Mouse (Mus musculus) R1 (cell line): Measurements from ENCODE around the gene Il21.

Experiments
- DNase-seq: peaks from one replicate; pipeline ENCODE4 v3.0.0-alpha.2; 2018; ENCODE audit warnings: low read depth, low spot score

The Il21 gene

DNA sequence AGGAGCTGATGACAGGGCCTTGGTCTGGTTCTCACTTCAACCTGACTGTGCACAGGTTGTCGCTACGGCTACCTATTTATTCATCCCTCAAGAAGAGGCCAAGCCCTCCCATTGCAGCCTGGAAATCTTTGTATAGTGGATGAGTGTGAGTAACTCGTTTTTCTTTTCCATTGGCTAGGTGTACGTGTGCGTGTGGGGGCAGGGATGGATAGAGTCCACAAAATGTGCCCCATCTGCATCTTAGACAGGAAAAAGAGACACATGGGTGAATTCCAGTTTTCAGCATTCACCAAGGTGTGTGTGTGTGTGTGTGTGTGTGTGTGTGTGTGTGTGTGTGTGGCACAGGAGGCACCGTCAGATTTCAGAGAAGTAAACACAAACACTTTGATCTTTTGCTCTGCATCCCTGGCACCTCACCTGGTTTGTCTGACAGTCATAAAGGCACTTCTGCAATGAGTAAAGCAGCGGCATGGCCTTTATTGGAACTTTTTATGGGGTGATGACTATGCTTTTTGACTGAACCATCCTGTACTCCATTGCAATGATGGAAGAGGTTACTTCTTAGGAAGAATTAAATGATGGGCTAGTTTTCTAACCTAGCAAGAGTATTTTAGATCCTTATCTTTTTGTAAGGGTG, at the start of gene Il21:
Gene Il21, minus strand, starts transcription at position 51 of the 637 bp plus-strand sequence.
- no peak for DNase-seq

DNA sequence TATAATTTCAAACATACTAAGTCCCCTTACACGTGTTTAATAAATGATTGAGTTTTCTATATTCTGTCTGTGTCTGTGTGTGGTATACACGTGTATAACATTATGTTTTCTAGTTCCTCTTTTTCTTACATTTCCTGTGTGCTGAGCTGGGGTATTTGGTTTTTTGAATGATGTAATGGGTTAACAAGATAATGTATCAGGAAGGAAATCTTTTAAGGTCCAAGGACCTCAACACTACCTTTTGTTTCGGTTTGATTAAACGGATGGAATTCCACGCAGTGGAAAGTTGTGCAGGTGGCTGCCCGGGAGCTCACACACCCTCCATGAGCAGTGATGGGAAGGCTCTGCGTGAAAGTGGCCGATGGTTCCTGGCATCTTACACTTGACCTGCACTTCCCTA, 48.4 kb upstream of the Il21 start:
- no peak for DNase-seq

GRCm38 (mm10) chr3:37280221-37280620, 47.8 kb upstream of the Il21 start:
- DNase-seq = no peak

GRCm38 (mm10) chr3:37274661-37275060, 42.2 kb upstream of the Il21 start:
- no peak for DNase-seq

- no peak for DNase-seq
These were observed 40.7 kb upstream of the Il21 start for GRCm38 (mm10) chr3:37273092-37273491.

DNA sequence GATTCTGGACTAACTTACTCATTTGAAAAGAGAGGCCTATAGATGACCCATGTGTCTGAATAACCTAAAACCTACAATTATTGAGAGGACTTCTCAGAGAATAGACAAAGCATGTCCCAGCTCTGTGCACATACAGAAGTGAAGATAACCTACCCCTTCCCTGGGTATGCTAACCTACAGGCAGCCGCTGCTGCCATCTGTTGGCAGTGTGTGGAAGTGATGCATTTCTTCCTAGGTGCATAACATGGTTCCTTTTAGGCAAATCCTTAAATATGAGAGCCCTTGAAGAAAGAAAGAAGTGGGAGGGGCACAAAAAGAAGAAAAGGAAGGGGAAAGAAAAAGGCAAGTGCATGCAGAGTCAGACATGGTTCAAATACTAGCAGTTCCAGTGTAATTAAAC, 38.8 kb upstream of the Il21 start:
- DNase-seq = peak; percentile 46

GRCm38 (mm10) chr3:37269926-37270325, 37.5 kb upstream of the Il21 start:
- DNase-seq = no peak

DNA sequence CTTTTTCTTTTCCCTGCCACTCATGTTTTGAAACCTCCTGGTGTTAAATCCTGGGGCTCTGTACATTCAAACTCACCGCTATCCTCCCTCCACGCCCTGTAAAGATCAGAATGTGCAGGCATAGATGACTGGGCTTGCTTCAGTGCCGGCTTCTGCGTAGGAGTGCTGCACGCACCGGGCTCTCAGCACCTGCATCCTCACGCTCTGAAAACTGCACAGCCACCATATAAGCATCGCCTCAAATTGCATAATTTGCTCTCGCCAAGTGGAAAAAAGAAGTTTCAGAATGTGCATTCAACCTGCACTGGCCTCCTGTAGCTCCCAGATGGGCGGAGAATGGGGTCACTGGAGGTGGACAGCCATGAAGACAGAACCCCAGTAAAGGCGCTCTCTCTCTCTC, 35.9 kb upstream of the Il21 start:
- DNase-seq = no peak

GRCm38 (mm10) chr3:37259331-37259999, 27.0 kb upstream of the Il21 start:
- no peak for DNase-seq

DNA sequence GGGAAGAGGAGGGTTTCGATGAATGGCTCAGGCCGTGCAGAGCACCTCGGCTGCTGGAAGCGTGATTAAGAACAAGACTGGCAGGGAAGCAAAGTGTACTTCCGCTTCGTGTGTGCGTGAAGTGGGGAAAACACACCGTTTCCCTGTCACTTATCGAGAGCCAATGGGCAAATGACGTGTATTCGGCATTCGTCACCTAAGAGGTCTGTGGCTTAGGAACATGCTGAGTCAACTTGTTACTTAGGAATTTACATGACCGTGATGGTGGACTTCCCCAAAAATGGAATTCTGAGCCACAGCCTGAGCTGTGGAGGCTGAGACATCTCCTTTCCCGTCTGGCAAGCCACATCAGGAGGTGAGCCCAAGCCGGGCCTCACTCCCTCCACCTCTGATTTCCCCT, 25.3 kb upstream of the Il21 start:
- no peak for DNase-seq

DNA sequence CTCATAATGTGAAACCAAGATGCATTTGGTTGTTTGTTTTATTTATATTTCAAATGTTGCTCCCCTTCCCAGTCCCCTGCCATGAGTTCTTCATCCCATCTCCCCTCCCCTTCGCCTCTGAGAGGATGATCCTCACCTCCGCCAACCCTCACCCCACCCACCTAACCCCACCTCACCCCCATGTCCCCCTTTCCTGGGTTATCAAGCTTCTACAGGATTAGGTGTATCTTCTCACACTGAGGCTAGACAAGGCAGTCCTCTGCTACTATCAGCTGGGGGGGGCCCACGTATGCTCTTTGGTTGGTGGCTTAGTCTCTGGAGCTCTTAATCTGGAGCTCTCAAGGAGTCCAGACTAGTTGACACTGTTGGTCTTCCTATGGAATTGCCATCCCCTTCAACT, 18.5 kb upstream of the Il21 start:
- no peak for DNase-seq

- DNase-seq = no peak
These were observed 2.6 kb upstream of the Il21 start for GRCm38 (mm10) chr3:37235025-37235424.

GRCm38 (mm10) chr3:37231153-37231552, 1.3 kb downstream of the Il21 start:
- DNase-seq = no peak

- no peak for DNase-seq
These were observed 3.2 kb downstream of the Il21 start for GRCm38 (mm10) chr3:37229082-37229829.

GRCm38 (mm10) chr3:37225124-37225523, 7.3 kb downstream of the Il21 start:
- no peak for DNase-seq

DNA sequence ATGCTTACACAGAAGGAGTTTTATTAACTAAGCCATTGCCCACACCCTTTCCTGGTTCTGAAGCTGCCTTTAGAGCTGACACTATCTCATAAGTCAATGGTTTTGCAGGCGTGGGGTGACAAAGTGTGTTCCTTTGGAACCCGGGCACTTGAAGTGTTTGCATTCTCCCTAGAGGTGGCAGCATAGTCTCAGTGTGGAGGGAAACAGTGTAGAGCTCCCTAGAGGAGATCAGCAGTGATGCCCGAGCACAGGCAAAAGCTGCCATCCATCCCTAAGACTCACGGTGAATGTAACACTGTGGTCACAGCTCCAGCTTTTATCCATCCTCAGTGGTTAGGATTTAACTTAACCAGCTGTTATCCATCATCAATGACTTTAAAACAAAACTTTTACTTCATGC, 13.4 kb downstream of the Il21 start:
- DNase-seq = peak; percentile 20

DNA sequence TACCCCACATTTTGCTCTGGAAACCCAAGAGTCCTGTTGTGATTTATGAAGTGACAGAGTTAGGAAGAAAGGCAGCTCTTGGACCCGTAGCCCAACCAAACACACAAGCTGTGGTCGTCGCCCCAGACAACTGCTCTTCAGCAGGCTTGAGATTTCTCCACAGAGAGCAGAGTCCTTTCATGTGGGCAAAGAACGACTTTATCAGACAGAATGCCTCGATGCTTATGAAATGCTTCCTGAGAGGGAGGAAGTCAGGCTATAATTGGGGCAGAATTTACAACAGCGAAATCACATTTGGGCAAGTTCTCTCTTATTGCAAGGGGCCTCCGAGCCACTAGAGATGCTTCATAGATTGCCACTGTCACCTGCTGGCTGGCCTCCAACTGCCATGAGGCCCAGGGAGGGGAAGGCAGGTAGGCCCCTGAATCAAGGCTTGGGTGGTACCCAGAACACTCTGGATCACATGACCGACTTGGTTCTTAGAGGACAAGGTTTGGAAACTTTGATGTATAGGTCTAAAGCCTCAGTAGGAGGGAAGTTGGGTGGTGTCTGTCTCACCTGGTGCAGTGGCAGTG, 27.1 kb downstream of the Il21 start:
- DNase-seq = no peak

GRCm38 (mm10) chr3:37204556-37204955, 27.9 kb downstream of the Il21 start:
- peak; percentile 27 for DNase-seq

- peak; percentile 88 for DNase-seq
These were observed 28.4 kb downstream of the Il21 start for GRCm38 (mm10) chr3:37203984-37204428.

DNA sequence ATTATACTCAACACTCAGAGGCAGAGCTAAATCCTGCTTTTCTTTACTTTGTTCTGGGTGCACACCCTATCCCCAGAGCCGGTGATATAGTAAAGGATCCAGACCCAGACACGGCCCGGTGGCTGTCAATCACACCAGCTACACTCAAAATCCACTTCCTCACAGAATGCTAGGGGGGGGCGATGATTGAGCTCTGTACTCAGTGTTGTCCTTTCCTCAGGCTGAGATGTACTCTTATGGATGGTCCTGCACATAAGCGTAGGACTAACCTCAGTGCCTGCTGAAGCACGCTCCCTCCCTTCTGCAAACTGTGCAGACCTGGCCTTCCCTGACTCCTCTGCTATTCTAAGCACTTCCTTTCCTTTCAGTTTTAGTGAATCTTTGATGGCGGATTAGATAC, 29.6 kb downstream of the Il21 start:
- no peak for DNase-seq

DNA sequence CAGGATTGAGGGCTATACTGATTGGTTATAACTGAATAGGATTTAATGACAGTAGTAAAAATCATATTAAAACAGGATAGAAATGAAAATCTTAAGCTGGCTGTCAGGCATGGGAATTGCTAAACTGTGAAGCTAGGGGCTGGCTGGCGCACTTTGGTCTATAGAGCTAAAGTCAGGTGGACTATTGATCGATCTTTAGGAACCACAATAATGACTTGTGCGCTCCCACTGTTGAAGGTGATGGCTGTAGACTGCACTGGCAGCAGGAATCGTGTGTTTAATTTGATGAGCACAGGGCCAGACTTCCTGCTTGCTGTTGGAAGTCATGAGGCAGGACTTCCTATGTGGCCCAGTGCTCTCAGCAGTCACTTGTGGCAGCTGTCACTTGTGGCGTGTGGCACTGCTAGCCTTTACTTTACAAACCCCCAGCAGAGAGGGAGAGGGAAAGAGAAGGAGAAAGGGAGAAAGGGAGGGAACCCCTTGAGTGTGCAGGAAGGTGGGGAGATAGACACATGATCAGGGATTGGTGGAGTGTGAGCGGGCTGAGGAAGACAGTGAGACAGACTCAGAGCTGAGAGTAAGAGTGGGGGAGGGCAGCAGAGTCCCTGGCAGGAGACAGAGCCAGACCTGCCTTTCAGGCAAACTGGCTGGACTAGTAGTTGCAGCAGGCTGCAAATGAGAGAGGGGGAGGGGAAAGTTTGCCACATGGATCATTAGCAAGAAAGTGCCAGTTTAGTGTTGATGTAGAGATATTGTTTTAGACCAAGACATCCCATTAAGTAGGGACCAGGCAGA, 31.1 kb downstream of the Il21 start:
- no peak for DNase-seq

DNA sequence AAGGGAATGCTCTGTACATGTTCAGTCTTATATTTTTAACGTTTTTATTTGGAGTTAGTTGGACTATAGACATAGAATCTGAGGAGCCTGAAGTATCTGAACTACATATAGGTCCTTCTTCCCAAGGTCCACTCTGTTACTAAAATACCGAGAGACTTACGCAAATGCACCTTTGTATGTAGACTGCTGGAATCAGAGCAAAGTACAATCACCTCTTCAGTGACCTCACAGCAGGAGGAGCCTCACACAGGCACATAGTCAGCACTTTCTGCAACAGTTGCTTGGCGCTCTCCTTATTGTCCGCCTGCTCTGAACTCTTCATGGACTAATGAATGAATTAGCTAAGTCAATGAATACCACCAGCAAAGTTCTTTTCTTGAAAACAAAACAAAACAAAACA, 34.1 kb downstream of the Il21 start:
- DNase-seq = no peak
